Mouse (Mus musculus) embryonic fibroblast, embryonic 13.5 days (primary cell): ENCODE data around the gene Rgma. TPM values are rescaled to one million over a fixed set of nuclear protein-coding genes. Genes with fewer than 3 reads are reported as not detected.

Source experiments
- H3K27ac ChIP-seq: 2 replicates; pipeline ENCODE4 v1.5.1; 2012; ENCODE audit warnings: low read length, control low read depth, inconsistent platforms; ENCODE audit not compliant: insufficient read depth
- H3K4me1 ChIP-seq: 2 replicates; pipeline ENCODE4 v1.6.1; 2011; ENCODE audit warnings: low read length; ENCODE audit not compliant: control insufficient read depth, insufficient read depth
- H3K4me3 ChIP-seq: 2 replicates; pipeline ENCODE4 v1.5.1; 2011; ENCODE audit warnings: mild to moderate bottlenecking, control low read depth, low read length; ENCODE audit not compliant: insufficient read depth
- CTCF ChIP-seq: IDR thresholded peaks from 2 replicates; pipeline ENCODE4 v1.5.1; 2011; ENCODE audit warnings: mild to moderate bottlenecking, control low read depth, low read length, moderate library complexity, borderline replicate concordance; ENCODE audit not compliant: insufficient read depth
- POLR2A ChIP-seq: IDR thresholded peaks from 2 replicates; pipeline ENCODE4 v1.6.1; 2011; ENCODE audit warnings: low read depth, mild to moderate bottlenecking, control low read depth, low read length, moderate library complexity
- polyA plus RNA-seq: library from polyadenylated mRNA; stranded (reverse); fragments of >200 nt; gene quantifications from 2 replicates; pipeline ENCODE4 v1.2.4, GENCODE M21; 2011; ENCODE audit warnings: low read depth; ENCODE audit not compliant: missing spikeins, insufficient read length

The Rgma gene
- polyA plus RNA-seq, 1 experiment: 19.3 TPM

- no peaks in the 10 kb centered on the region for H3K4me1 ChIP-seq
- H3K4me3 ChIP-seq: no peak overlapping the region
- no peak overlapping the region for H3K27ac ChIP-seq
- TF ChIP-seq POLR2A (no peak), CTCF (no peak)
These were observed 37.0 kb upstream of the Rgma start for GRCm38 (mm10) chr7:73338353-73338752.

GRCm38 (mm10) chr7:73343852-73344251 lies 31.5 kb upstream of the Rgma start:
- H3K4me1 ChIP-seq: no peaks in the 10 kb centered on the region
- no peak overlapping the region for H3K27ac ChIP-seq
- TF ChIP-seq POLR2A: no peak
- no peak for TF ChIP-seq CTCF
- no peak overlapping the region for H3K4me3 ChIP-seq

- Histone ChIP-seq H3K27ac (no peak overlapping the region), H3K4me3 (no peak overlapping the region), H3K4me1 (peaks cover 4% of the 10 kb centered on the region; the same call in 1 of the 2 replicates)
- TF ChIP-seq CTCF: no peak
- no peak for TF ChIP-seq POLR2A
These were observed 26.7 kb upstream of the Rgma start for GRCm38 (mm10) chr7:73348585-73349124.

- H3K4me1 ChIP-seq: peaks cover 4% of the 10 kb centered on the region; the same call in 1 of the 2 replicates
- TF ChIP-seq CTCF: no peak
- no peak for TF ChIP-seq POLR2A
- no peak overlapping the region for H3K27ac ChIP-seq
These were observed 26.2 kb upstream of the Rgma start for GRCm38 (mm10) chr7:73349158-73349557.

GRCm38 (mm10) chr7:73355229-73355628 lies 20.1 kb upstream of the Rgma start:
- Histone ChIP-seq H3K27ac (no peak overlapping the region), H3K4me1 (peaks cover 4% of the 10 kb centered on the region; the same call in 1 of the 2 replicates), H3K4me3 (no peak overlapping the region)
- TF ChIP-seq POLR2A (no peak), CTCF (no peak)

More at GRCm38 (mm10) chr7:73349158-73349557, 26.2 kb upstream of the Rgma start:
- no peak overlapping the region for H3K4me3 ChIP-seq

GRCm38 (mm10) chr7:73356901-73357300 lies 18.4 kb upstream of the Rgma start:
- TF ChIP-seq POLR2A (no peak), CTCF (no peak)
- Histone ChIP-seq H3K4me1 (no peaks in the 10 kb centered on the region), H3K4me3 (no peak overlapping the region), H3K27ac (no peak overlapping the region)

GRCm38 (mm10) chr7:73357626-73358025 lies 17.7 kb upstream of the Rgma start:
- Histone ChIP-seq H3K4me1 (no peaks in the 10 kb centered on the region), H3K4me3 (no peak overlapping the region), H3K27ac (no peak overlapping the region)
- TF ChIP-seq POLR2A (no peak), CTCF (no peak)

GRCm38 (mm10) chr7:73365511-73365910 lies 9.8 kb upstream of the Rgma start:
- H3K4me3 ChIP-seq: no peak overlapping the region
- H3K4me1 ChIP-seq: peaks cover 2% of the 10 kb centered on the region; the same call in 1 of the 2 replicates
- TF ChIP-seq POLR2A: no peak
- TF ChIP-seq CTCF: no peak
- no peak overlapping the region for H3K27ac ChIP-seq

GRCm38 (mm10) chr7:73365965-73366364 lies 9.3 kb upstream of the Rgma start:
- H3K4me1 ChIP-seq: peaks cover 2% of the 10 kb centered on the region; the same call in 1 of the 2 replicates
- TF ChIP-seq POLR2A (no peak), CTCF (no peak)
- H3K4me3 ChIP-seq: no peak overlapping the region
- no peak overlapping the region for H3K27ac ChIP-seq

- Histone ChIP-seq H3K4me1 (peaks cover 2% of the 10 kb centered on the region; the same call in 1 of the 2 replicates), H3K4me3 (no peak overlapping the region), H3K27ac (no peak overlapping the region)
- no peak for TF ChIP-seq CTCF
- no peak for TF ChIP-seq POLR2A
These were observed 7.4 kb upstream of the Rgma start for GRCm38 (mm10) chr7:73367681-73368464.
